Mouse (Mus musculus) hindbrain, postnatal 0 days (tissue): Measurements from ENCODE around the gene Olfr1426. TPM values are rescaled to one million over a fixed set of nuclear protein-coding genes. Genes with fewer than 3 reads are reported as not detected.

Source experiments
- ATAC-seq: fragments of 200-750 bp; cut with Nextera tagmentation; 2 replicates; pipeline ENCODE4 v1.8.0; 2017; ENCODE audit warnings: mild to moderate bottlenecking, moderate TSS enrichment, moderate library complexity
- DNase-seq: peaks from one replicate; pipeline ENCODE4 v3.0.0-alpha.2; 2015; ENCODE audit warnings: low spot score
- H3K27ac ChIP-seq: fragments of 300-500 bp; sonication (generic); 2 replicates; pipeline ENCODE4 v1.5.1; 2014; ENCODE audit warnings: mild to moderate bottlenecking
- H3K27me3 ChIP-seq: fragments of 300-500 bp; sonication (generic); 2 replicates; pipeline ENCODE4 v1.6.1; 2014; ENCODE audit warnings: low read length, mixed read lengths; ENCODE audit not compliant: insufficient read depth
- H3K36me3 ChIP-seq: fragments of 300-500 bp; sonication (generic); 2 replicates; pipeline ENCODE4 v1.6.1; 2014; ENCODE audit warnings: low read length, mixed read lengths; ENCODE audit not compliant: insufficient read depth
- H3K4me1 ChIP-seq: fragments of 300-500 bp; sonication (generic); 2 replicates; pipeline ENCODE4 v1.6.1; 2014; ENCODE audit warnings: antibody characterized with exemption, low read length, mixed read lengths; ENCODE audit not compliant: insufficient read depth
- H3K4me2 ChIP-seq: fragments of 300-500 bp; sonication (generic); 2 replicates; pipeline ENCODE4 v1.6.1; 2014; ENCODE audit warnings: low read depth, mild to moderate bottlenecking, low read length, moderate library complexity, mixed read lengths
- H3K4me3 ChIP-seq: fragments of 300-500 bp; sonication (generic); 2 replicates; pipeline ENCODE4 v1.5.1; 2014; ENCODE audit warnings: low read length
- H3K9ac ChIP-seq: fragments of 300-500 bp; sonication (generic); replicated peaks from 2 replicates; pipeline ENCODE4 v1.6.1; 2014; ENCODE audit warnings: mild to moderate bottlenecking, low read length, moderate library complexity, mixed read lengths
- H3K9me3 ChIP-seq: fragments of 300-500 bp; sonication (generic); 2 replicates; pipeline ENCODE4 v1.6.1; 2016; ENCODE audit warnings: low read length, mixed read lengths
- CTCF ChIP-seq: IDR thresholded peaks from 2 replicates; pipeline ENCODE4 v1.5.1; 2016; ENCODE audit warnings: antibody characterized with exemption, control low read depth, low read depth
- polyA plus RNA-seq: library from polyadenylated mRNA; unstranded; fragments of >200 nt; fragmentation: Nextera tagmentation; extraction: Ambion mirVana; gene quantifications from 2 replicates; pipeline ENCODE4 v1.2.1, GENCODE M21; 2015
- total RNA-seq: library from RNA; depleted of rRNA; stranded (reverse); fragments of >200 nt; gene quantifications from 2 replicates; pipeline ENCODE4 v1.2.3, GENCODE M21; 2014; rRNA removed

The Olfr1426 gene
- total and polyA plus RNA-seq, 2 experiments from 2014 or later, result not detected

DNA sequence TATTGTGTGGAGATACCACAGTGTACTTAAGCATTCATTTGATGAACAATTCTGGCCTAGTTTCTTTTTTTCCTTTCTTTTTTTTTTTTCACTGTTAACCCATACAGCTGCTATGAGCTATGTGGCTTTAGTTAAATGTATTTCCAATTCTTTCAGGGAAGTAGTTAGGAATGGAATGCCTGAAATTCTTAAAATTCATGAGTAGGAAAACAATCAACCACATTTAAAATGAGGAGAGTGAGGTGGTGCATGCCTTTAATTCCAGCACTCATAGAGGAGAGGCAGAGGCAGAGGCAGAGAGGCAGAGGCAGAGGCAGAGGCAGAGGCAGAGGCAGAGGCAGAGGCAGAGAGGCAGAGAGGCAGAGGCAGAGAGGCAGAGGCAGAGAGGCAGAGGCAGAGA lies 54.1 kb downstream of the Olfr1426 start:
- Histone ChIP-seq H3K36me3 (no peaks in the 10 kb centered on the region), H3K27me3 (no peaks in the 10 kb centered on the region), H3K4me3 (no peak overlapping the region), H3K9me3 (no peaks in the 10 kb centered on the region), H3K27ac (no peak overlapping the region), H3K4me2 (no peak overlapping the region), H3K4me1 (no peaks in the 10 kb centered on the region), H3K9ac (no peak overlapping the region)
- ATAC-seq (no peak), DNase-seq (no peak)
- TF ChIP-seq CTCF, result no peak

Other genes starting within 250 kb of the Olfr1426 start
- not detected in 2 replicates for gene Olfr1418, start 230.9 kb downstream of the Olfr1426 start, total RNA-seq
- not detected in 2 replicates for gene Olfr1418, start 230.9 kb downstream of the Olfr1426 start, polyA plus RNA-seq
- not detected in 2 replicates for gene Olfr1419, start 216.9 kb downstream of the Olfr1426 start, total RNA-seq
- not detected in 2 replicates for gene Olfr1419, start 216.9 kb downstream of the Olfr1426 start, polyA plus RNA-seq
- not detected in 2 replicates for gene Olfr1420, start 205.4 kb downstream of the Olfr1426 start, total RNA-seq
- gene Olfr1420, start 205.4 kb downstream of the Olfr1426 start, polyA plus RNA-seq, result not detected in 2 replicates
- gene Patl1, start 179.6 kb downstream of the Olfr1426 start, total RNA-seq, result 11.1 and 12.3 TPM in 2 replicates
- gene Patl1, start 179.6 kb downstream of the Olfr1426 start, polyA plus RNA-seq, result 9.8 and 11.5 TPM in 2 replicates
- gene Osbp, start 126.1 kb downstream of the Olfr1426 start, total RNA-seq, result 25.5 and 28.0 TPM in 2 replicates
- gene Osbp, start 126.1 kb downstream of the Olfr1426 start, polyA plus RNA-seq, result 2.5 and 2.6 TPM in 2 replicates
- not detected in 2 replicates for gene Olfr1423, start 50.7 kb downstream of the Olfr1426 start, total RNA-seq
- not detected in 2 replicates for gene Olfr1423, start 50.7 kb downstream of the Olfr1426 start, polyA plus RNA-seq
- gene Olfr1424, start 29.3 kb downstream of the Olfr1426 start, total RNA-seq, result not detected in 2 replicates
- not detected in 2 replicates for gene Olfr1424, start 29.3 kb downstream of the Olfr1426 start, polyA plus RNA-seq
- gene Olfr1425, start 14.3 kb downstream of the Olfr1426 start, total RNA-seq, result not detected in 2 replicates
- gene Olfr1425, start 14.3 kb downstream of the Olfr1426 start, polyA plus RNA-seq, result not detected in 2 replicates
- gene Olfr1427, start 11.3 kb upstream of the Olfr1426 start, total RNA-seq, result not detected in 2 replicates
- not detected in 2 replicates for gene Olfr1427, start 11.3 kb upstream of the Olfr1426 start, polyA plus RNA-seq
- gene Olfr1428, start 23.9 kb upstream of the Olfr1426 start, total RNA-seq, result not detected in 2 replicates
- not detected in 2 replicates for gene Olfr1428, start 23.9 kb upstream of the Olfr1426 start, polyA plus RNA-seq
- not detected in 2 replicates for gene Olfr76, start 31.2 kb upstream of the Olfr1426 start, total RNA-seq
- not detected in 2 replicates for gene Olfr76, start 31.2 kb upstream of the Olfr1426 start, polyA plus RNA-seq
- gene Olfr1555-ps1, start 78.1 kb upstream of the Olfr1426 start, total RNA-seq, result not detected in 2 replicates
- not detected in 2 replicates for gene Olfr1555-ps1, start 78.1 kb upstream of the Olfr1426 start, polyA plus RNA-seq
- gene Olfr1431, start 108.6 kb upstream of the Olfr1426 start, total RNA-seq, result not detected in 2 replicates
- gene Olfr1431, start 108.6 kb upstream of the Olfr1426 start, polyA plus RNA-seq, result not detected in 2 replicates
- not detected in 2 replicates for gene Olfr1432, start 140.6 kb upstream of the Olfr1426 start, total RNA-seq
- not detected in 2 replicates for gene Olfr1432, start 140.6 kb upstream of the Olfr1426 start, polyA plus RNA-seq
- not detected in 2 replicates for gene Olfr262, start 149.6 kb upstream of the Olfr1426 start, total RNA-seq
- gene Olfr262, start 149.6 kb upstream of the Olfr1426 start, polyA plus RNA-seq, result not detected in 2 replicates
- not detected in 2 replicates for gene Olfr235, start 169.0 kb upstream of the Olfr1426 start, total RNA-seq
- not detected in 2 replicates for gene Olfr235, start 169.0 kb upstream of the Olfr1426 start, polyA plus RNA-seq
- gene Olfr1434, start 187.8 kb upstream of the Olfr1426 start, total RNA-seq, result not detected in 2 replicates
- not detected in 2 replicates for gene Olfr1434, start 187.8 kb upstream of the Olfr1426 start, polyA plus RNA-seq
- gene Olfr1436, start 207.1 kb upstream of the Olfr1426 start, total RNA-seq, result not detected in 2 replicates
- gene Olfr1436, start 207.1 kb upstream of the Olfr1426 start, polyA plus RNA-seq, result not detected in 2 replicates
- gene Olfr1437, start 233.1 kb upstream of the Olfr1426 start, total RNA-seq, result not detected in 2 replicates
- not detected in 2 replicates for gene Olfr1437, start 233.1 kb upstream of the Olfr1426 start, polyA plus RNA-seq
- not detected in 2 replicates for gene Olfr1438-ps1, start 243.9 kb upstream of the Olfr1426 start, total RNA-seq
- gene Olfr1438-ps1, start 243.9 kb upstream of the Olfr1426 start, polyA plus RNA-seq, result not detected in 2 replicates